Mouse (Mus musculus) layer of hippocampus, adult 11-12 months (tissue): Measurements from ENCODE around the gene H2-DMb1.
A peak's percentile ranks its signal among the peaks of the same experiment; 100 is the strongest.
"Not testable (repeated sequence)": the region's sequence is repeated elsewhere in the genome, so short reads cannot be mapped to it uniquely, and the experiment has no call there.

Experiments
- DNase-seq: peaks from one replicate; pipeline ENCODE4 v3.0.0; 2022; ENCODE audit warnings: low spot score

The H2-DMb1 gene

GRCm38 (mm10) chr17:34144221-34144620, 8.7 kb upstream of the H2-DMb1 start:
- DNase-seq: not testable (repeated sequence)

GRCm38 (mm10) chr17:34144960-34145371, 7.9 kb upstream of the H2-DMb1 start:
- no peak for DNase-seq

GRCm38 (mm10) chr17:34155534-34155933, 2.7 kb downstream of the H2-DMb1 start:
- no peak for DNase-seq

- no peak for DNase-seq
Observed at GRCm38 (mm10) chr17:34164202-34164895, 11.5 kb downstream of the H2-DMb1 start.

- DNase-seq: no peak
Observed at GRCm38 (mm10) chr17:34165033-34165730, 12.3 kb downstream of the H2-DMb1 start.

- DNase-seq: peak; percentile 45
Observed at GRCm38 (mm10) chr17:34169279-34169678, 16.4 kb downstream of the H2-DMb1 start.

- DNase-seq: no peak
Observed at GRCm38 (mm10) chr17:34170487-34170876, 17.6 kb downstream of the H2-DMb1 start.

GRCm38 (mm10) chr17:34170877-34171498, 18.1 kb downstream of the H2-DMb1 start:
- DNase-seq: peak; percentile 90

GRCm38 (mm10) chr17:34172528-34172927, 19.7 kb downstream of the H2-DMb1 start:
- no peak for DNase-seq

GRCm38 (mm10) chr17:34174075-34174474, 21.2 kb downstream of the H2-DMb1 start:
- DNase-seq: no peak

GRCm38 (mm10) chr17:34177179-34177578, 24.3 kb downstream of the H2-DMb1 start:
- no peak for DNase-seq

- DNase-seq: no peak
Observed at GRCm38 (mm10) chr17:34179019-34179418, 26.1 kb downstream of the H2-DMb1 start.

GRCm38 (mm10) chr17:34179913-34180859, 27.3 kb downstream of the H2-DMb1 start:
- no peak for DNase-seq

GRCm38 (mm10) chr17:34183564-34184219, 30.8 kb downstream of the H2-DMb1 start:
- DNase-seq: no peak

- DNase-seq: no peak
Observed at GRCm38 (mm10) chr17:34185526-34185925, 32.7 kb downstream of the H2-DMb1 start.

- DNase-seq: no peak
Observed at GRCm38 (mm10) chr17:34186885-34187260, 34.0 kb downstream of the H2-DMb1 start.

GRCm38 (mm10) chr17:34187261-34187916, 34.5 kb downstream of the H2-DMb1 start, which contains the start of the genes Tap1 and Psmb9:
Gene Tap1, plus strand, starts transcription at chr17:34187553.
Gene Psmb9, minus strand, starts transcription at chr17:34187764.
- peak; percentile 98 for DNase-seq

GRCm38 (mm10) chr17:34188010-34188409, 35.1 kb downstream of the H2-DMb1 start:
- DNase-seq: no peak

GRCm38 (mm10) chr17:34188986-34189385, 36.1 kb downstream of the H2-DMb1 start:
- DNase-seq: no peak

GRCm38 (mm10) chr17:34192852-34193251, 40.0 kb downstream of the H2-DMb1 start:
- no peak for DNase-seq

- DNase-seq: no peak
Observed at GRCm38 (mm10) chr17:34193468-34193867, 40.6 kb downstream of the H2-DMb1 start.
